Mouse (Mus musculus) liver, embryonic 14.5 days (tissue): Measurements from ENCODE around the gene Ralgps1. TPM values are rescaled to one million over a fixed set of nuclear protein-coding genes. Genes with fewer than 3 reads are reported as not detected.

Experiments used
- ATAC-seq: fragments of 200-750 bp; cut with Nextera tagmentation; 2 replicates; pipeline ENCODE4 v1.8.0; 2017; ENCODE audit warnings: moderate number of reproducible peaks, mild to moderate bottlenecking, moderate library complexity; ENCODE audit not compliant: insufficient read depth
- DNase-seq, 3 experiments: peaks; one replicate each; pipeline ENCODE4 v3.0.0-alpha.2; 2012 to 2013; ENCODE audit warnings: low read depth in 3 of 3, low spot score in 3 of 3
- H3K27ac ChIP-seq: fragments of 300-500 bp; sonication (generic); 2 replicates; pipeline ENCODE4 v1.5.1; 2014; ENCODE audit warnings: moderate library complexity, mild to moderate bottlenecking, control low read depth, inconsistent platforms
- H3K27me3 ChIP-seq: fragments of 300-500 bp; sonication (generic); 2 replicates; pipeline ENCODE4 v1.6.1; 2014; ENCODE audit warnings: mild to moderate bottlenecking, low read length, moderate library complexity; ENCODE audit not compliant: control insufficient read depth, insufficient read depth
- H3K36me3 ChIP-seq: fragments of 300-500 bp; sonication (generic); replicated peaks from 2 replicates; pipeline ENCODE4 v1.6.1; 2014; ENCODE audit warnings: low read depth; ENCODE audit not compliant: control insufficient read depth, insufficient read depth
- H3K4me1 ChIP-seq, 2 experiments: fragments of 200-500 bp in 1 of 2; fragments of 300-500 bp in 1 of 2; sonication (generic) in 1 of 2; replicated peaks; 2 replicates each; pipeline ENCODE4 v1.6.1; 2012 to 2014; ENCODE audit warnings: antibody characterized with exemption in 1 of 2, inconsistent platforms in 1 of 2, low read length in 1 of 2; ENCODE audit not compliant: control insufficient read depth in 2 of 2, insufficient read depth in 2 of 2
- H3K4me2 ChIP-seq: fragments of 300-500 bp; sonication (generic); 2 replicates; pipeline ENCODE4 v1.6.1; 2014; ENCODE audit warnings: low read depth, mild to moderate bottlenecking, control low read depth, moderate library complexity
- H3K4me3 ChIP-seq, 2 experiments: fragments of 200-500 bp in 1 of 2; fragments of 300-500 bp in 1 of 2; sonication (generic) in 1 of 2; 2 replicates each; pipeline ENCODE4 v1.5.1; 2012 to 2014; ENCODE audit warnings: low read depth in 2 of 2, low read length in 2 of 2, mild to moderate bottlenecking in 2 of 2, control low read depth in 1 of 2, inconsistent platforms in 1 of 2, moderate library complexity in 1 of 2; ENCODE audit not compliant: insufficient read depth in 1 of 2
- H3K9ac ChIP-seq: fragments of 300-500 bp; sonication (generic); replicated peaks from 2 replicates; pipeline ENCODE4 v1.6.1; 2014; ENCODE audit warnings: mild to moderate bottlenecking, control low read depth, moderate library complexity
- H3K9me3 ChIP-seq: fragments of 300-500 bp; sonication (generic); 2 replicates; pipeline ENCODE4 v1.6.1; 2016; ENCODE audit warnings: low read length, mixed read lengths; ENCODE audit not compliant: control insufficient read depth
- CTCF ChIP-seq: IDR thresholded peaks from 2 replicates; pipeline ENCODE4 v1.5.1; 2016; ENCODE audit warnings: antibody characterized with exemption, low read depth, control low read depth
- EP300 ChIP-seq: IDR thresholded peaks from 2 replicates; pipeline ENCODE4 v1.6.1; 2016; ENCODE audit warnings: antibody characterized with exemption, low read depth
- WGBS: fragments of 180-500 bp; shearing (Covaris S2); extraction: QIAGEN DNeasy Blood & Tissue Kit; methylation state at CpG from one replicate; pipeline ENCODE4 v1.1.7; 2014; ENCODE audit not compliant: insufficient replicate concordance; 5-methylcytosine and 5-hydroxymethylcytosine counted together
- polyA plus RNA-seq, 2 experiments: library from polyadenylated mRNA; depleted of rRNA in 1 of 2; stranded (reverse) in 1 of 2; unstranded in 1 of 2; fragments of >200 nt; fragmentation: Nextera tagmentation in 1 of 2; extraction: Ambion mirVana in 1 of 2; gene quantifications; 2 replicates each; pipeline versions ENCODE4 v1.2.1 to v1.2.3; 2012 to 2014

Gene Ralgps1
- polyA plus RNA-seq, 2 experiments, result 0.58 to 0.71 TPM

DNA sequence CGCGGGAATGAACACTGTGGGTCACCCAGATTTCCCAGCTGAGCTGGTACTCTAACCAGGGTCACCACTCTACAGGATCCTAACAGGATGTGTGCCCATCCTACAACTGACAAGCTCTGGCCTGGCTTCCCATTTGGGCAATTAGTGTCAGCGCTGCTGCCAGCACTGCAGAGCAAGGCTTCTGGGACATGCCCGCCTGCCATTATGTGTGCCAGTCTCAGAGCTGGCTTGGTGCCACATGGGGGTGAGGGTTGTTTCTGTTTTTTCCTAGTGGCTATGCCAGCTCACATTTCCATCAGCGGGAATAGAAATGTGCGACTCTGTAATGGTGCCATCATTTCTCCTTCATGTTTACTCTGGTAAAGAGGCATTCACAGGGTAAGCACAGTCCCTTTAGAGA, 15.7 kb downstream of the Ralgps1 start:
- Histone ChIP-seq H3K27me3 (no peaks in the 10 kb centered on the region), H3K4me2 (no peak overlapping the region), H3K36me3 (no peaks in the 10 kb centered on the region), H3K9me3 (no peaks in the 10 kb centered on the region), H3K27ac (no peak overlapping the region), H3K9ac (no peak overlapping the region), H3K4me3 (no peak overlapping the region), H3K4me1 (no peaks in the 10 kb centered on the region)
- ATAC-seq (no peak), DNase-seq (no peak)
- 72% methylated on average over 6 of the region's 6 CpGs for WGBS
- TF ChIP-seq EP300 (no peak), CTCF (no peak)

DNA sequence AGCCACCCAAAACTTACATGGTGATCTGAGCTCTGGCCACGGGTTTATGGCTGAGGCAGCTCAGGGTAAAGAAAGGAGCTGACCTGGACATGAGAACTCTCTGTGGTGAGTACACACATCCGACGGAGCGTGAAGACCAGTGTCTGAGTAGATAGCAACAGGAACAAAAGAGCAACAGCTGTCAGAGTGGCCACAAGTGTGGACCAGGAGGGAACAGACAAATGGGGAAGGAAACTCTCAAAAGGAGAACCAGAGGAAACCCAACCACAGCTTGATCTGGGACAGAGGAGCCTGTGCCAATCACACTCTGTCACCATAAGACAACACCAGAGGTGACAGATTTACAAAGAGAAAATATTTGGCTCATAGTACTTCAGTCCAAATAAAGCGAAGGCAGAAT, 17.9 kb downstream of the Ralgps1 start:
- DNase-seq (no peak), ATAC-seq (no peak)

GRCm38 (mm10) chr2:33351449-33351848, 19.8 kb downstream of the Ralgps1 start:
- Histone ChIP-seq H3K4me2 (no peak overlapping the region), H3K4me1 (no peaks in the 10 kb centered on the region), H3K27me3 (no peaks in the 10 kb centered on the region), H3K27ac (no peak overlapping the region), H3K36me3 (no peaks in the 10 kb centered on the region), H3K4me3 (no peak overlapping the region), H3K9me3 (no peaks in the 10 kb centered on the region), H3K9ac (no peak overlapping the region)
- ATAC-seq (no peak), DNase-seq (no peak)
- 78% methylated on average over 3 of the region's 3 CpGs for WGBS
- no peak for TF ChIP-seq CTCF

More for the DNA sequence above, 17.9 kb downstream of the Ralgps1 start:
- Histone ChIP-seq H3K4me1 (no peaks in the 10 kb centered on the region), H3K4me3 (no peak overlapping the region), H3K4me2 (no peak overlapping the region), H3K9me3 (no peaks in the 10 kb centered on the region), H3K36me3 (no peaks in the 10 kb centered on the region), H3K27me3 (no peaks in the 10 kb centered on the region), H3K27ac (no peak overlapping the region), H3K9ac (no peak overlapping the region)
- WGBS, result 16% methylated on average over 5 of the region's 5 CpGs
- TF ChIP-seq EP300 (no peak), CTCF (no peak)

GRCm38 (mm10) chr2:33350921-33351320, 20.4 kb downstream of the Ralgps1 start:
- Histone ChIP-seq H3K9me3 (no peaks in the 10 kb centered on the region), H3K4me2 (no peak overlapping the region), H3K4me1 (no peaks in the 10 kb centered on the region), H3K36me3 (no peaks in the 10 kb centered on the region), H3K9ac (no peak overlapping the region), H3K27me3 (no peaks in the 10 kb centered on the region), H3K4me3 (no peak overlapping the region), H3K27ac (no peak overlapping the region)
- TF ChIP-seq EP300, result no peak
- TF ChIP-seq CTCF, result no peak
- DNase-seq, result no peak
- WGBS, result 57% methylated on average over 6 of the region's 6 CpGs
- no peak for ATAC-seq

DNA sequence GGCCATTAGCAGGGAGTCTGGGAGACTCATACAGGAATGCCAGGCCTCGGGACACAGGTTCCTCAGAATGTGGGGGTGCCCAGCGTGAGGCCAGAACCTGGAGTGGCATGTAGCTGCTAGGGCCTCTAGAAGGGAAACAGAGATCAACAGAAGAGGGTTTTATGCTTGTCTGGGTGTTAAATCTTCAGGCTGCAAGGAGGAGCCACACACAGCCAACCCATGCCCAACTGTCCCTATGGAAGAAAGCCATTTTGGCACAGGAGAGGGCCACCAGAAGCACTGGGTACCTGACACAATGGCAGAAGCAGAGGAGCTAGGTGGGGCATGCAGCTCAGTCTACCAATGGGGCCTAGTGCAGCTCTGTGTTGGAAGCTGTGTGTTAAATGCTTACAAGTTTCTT, 21.7 kb downstream of the Ralgps1 start:
- ATAC-seq (no peak), DNase-seq (no peak)
- TF ChIP-seq EP300, result no peak
- TF ChIP-seq CTCF, result no peak
- H3K4me3 ChIP-seq, result no peak overlapping the region
- H3K4me2 ChIP-seq, result no peak overlapping the region
- H3K4me1 ChIP-seq, result no peaks in the 10 kb centered on the region
- H3K36me3 ChIP-seq, result no peaks in the 10 kb centered on the region
- 30% methylated on average over 2 of the region's 2 CpGs for WGBS
- H3K27me3 ChIP-seq, result no peaks in the 10 kb centered on the region
- no peaks in the 10 kb centered on the region for H3K9me3 ChIP-seq
- H3K27ac ChIP-seq, result no peak overlapping the region
- no peak overlapping the region for H3K9ac ChIP-seq

- peak in 1 of 3 experiments; percentile 35 for DNase-seq
Observed at GRCm38 (mm10) chr2:33349081-33349480, 22.2 kb downstream of the Ralgps1 start.

More at GRCm38 (mm10) chr2:33349081-33349480, 22.2 kb downstream of the Ralgps1 start:
- Histone ChIP-seq H3K4me1 (no peaks in the 10 kb centered on the region), H3K27ac (no peak overlapping the region), H3K4me3 (no peak overlapping the region), H3K9ac (no peak overlapping the region), H3K27me3 (no peaks in the 10 kb centered on the region), H3K36me3 (no peaks in the 10 kb centered on the region), H3K9me3 (no peaks in the 10 kb centered on the region), H3K4me2 (no peak overlapping the region)
- 11% methylated on average over 2 of the region's 2 CpGs for WGBS
- TF ChIP-seq EP300 (no peak), CTCF (peak; percentile 80)
- no peak for ATAC-seq
